17 mouse cellular contexts compared by ENCODE assay signal in genomic region chr13:56260344-56260780, GRCm38 (mm10). TPM values are rescaled to one million over a fixed set of nuclear protein-coding genes. Genes with fewer than 3 reads are reported as not detected.
DNase-seq lines count a peak whose midpoint lies in the region; ATAC-seq and TF ChIP-seq lines count a peak whose summit lies in the region.
"Had no signal": no experiment of that assay in that cellular context is flagged by ENCODE, and none has a peak within 500 bp of the region (broad histone marks: within the 10 kb centered on the region; RNA-seq: fewer than 3 reads in every experiment).

No protein-coding gene starts in this region.

- no peak for TF ChIP-seq POLR2A in ES-Bruce4 (IDR thresholded peaks at IDR 0.05; ENCODE audit: insufficient read depth, low read length)
- TF ChIP-seq POLR2A in brain, embryonic 14.5 days (IDR thresholded peaks at IDR 0.05; ENCODE audit: borderline replicate concordance, extremely low read depth, insufficient read depth, insufficient read length, poor library complexity, severe bottlenecking), result no peak

- peak; percentile 33 for ATAC-seq in forebrain, embryonic 14.5 days
- peak; percentile 49; the same call in 1 of the 2 replicates for ATAC-seq in midbrain, embryonic 13.5 days
- ATAC-seq: intestine, embryonic 15.5 days had no signal

- H3K4me1 ChIP-seq in ES-Bruce4 (ENCODE audit: control insufficient read depth, insufficient read depth, low read length), result no peaks in the 10 kb centered on the region
- H3K4me1 ChIP-seq in forebrain, embryonic 14.5 days (ENCODE audit: control insufficient read depth, insufficient read depth, low read length), result peaks cover 15% of the 10 kb centered on the region
- H3K4me1 ChIP-seq in midbrain, embryonic 13.5 days (replicated peaks), result peaks cover 57% of the 10 kb centered on the region
- H3K4me1 ChIP-seq: liver, embryonic 15.5 days had no signal

- H3K4me2 ChIP-seq in forebrain, embryonic 14.5 days (ENCODE audit: low read length), result peak overlapping the region; percentile 54; the same call in 1 of the 2 replicates
- peak overlapping the region; percentile 26 for H3K4me2 ChIP-seq in midbrain, embryonic 13.5 days (replicated peaks)
- H3K4me2 ChIP-seq: intestine, embryonic 15.5 days; liver, embryonic 15.5 days had no signal

- H3K27me3 ChIP-seq in ES-Bruce4 (ENCODE audit: control insufficient read depth, insufficient read depth, low read length, poor library complexity, severe bottlenecking), result peaks cover 18% of the 10 kb centered on the region
- peaks cover 39% of the 10 kb centered on the region for H3K27me3 ChIP-seq in forebrain, embryonic 14.5 days (replicated peaks; ENCODE audit: control insufficient read depth, insufficient read depth, low read length)
- peaks cover 96% of the 10 kb centered on the region for H3K27me3 ChIP-seq in midbrain, embryonic 13.5 days

- peak overlapping the region; percentile 5 for H3K4me3 ChIP-seq in ES-Bruce4 (ENCODE audit: low read depth, low read length)
- H3K4me3 ChIP-seq in forebrain, embryonic 14.5 days (ENCODE audit: low read depth, low read length), result no peak overlapping the region
- H3K4me3 ChIP-seq in midbrain, embryonic 13.5 days (replicated peaks), result no peak overlapping the region
- H3K4me3 ChIP-seq: erythroblast, embryonic 14.5 days; intestine, embryonic 15.5 days; layer of hippocampus, adult 2 months; liver, embryonic 15.5 days had no signal

- no peak for TF ChIP-seq CTCF in ES-Bruce4 (IDR thresholded peaks at IDR 0.05; ENCODE audit: low read depth, low read length)
- TF ChIP-seq CTCF in brain, embryonic 14.5 days (IDR thresholded peaks at IDR 0.05; ENCODE audit: borderline replicate concordance, extremely low read depth, insufficient read depth, insufficient read length), result no peak

- peak overlapping the region; percentile 55; the same call in 1 of the 2 replicates for H3K9ac ChIP-seq in ES-Bruce4 (ENCODE audit: low read depth, poor library complexity, severe bottlenecking)
- H3K9ac ChIP-seq in forebrain, embryonic 14.5 days (ENCODE audit: low read length), result no peak overlapping the region
- H3K9ac ChIP-seq in midbrain, embryonic 13.5 days (replicated peaks), result no peak overlapping the region
- H3K9ac ChIP-seq: intestine, embryonic 15.5 days; liver, embryonic 15.5 days had no signal

- no peaks in the 10 kb centered on the region for H3K9me3 ChIP-seq in ES-Bruce4 (replicated peaks; ENCODE audit: control insufficient read depth, insufficient read depth, low read length, poor library complexity, severe bottlenecking)
- H3K9me3 ChIP-seq in forebrain, embryonic 14.5 days (replicated peaks; ENCODE audit: control insufficient read depth, low read length), result no peaks in the 10 kb centered on the region
- H3K9me3 ChIP-seq in midbrain, embryonic 13.5 days, result no peaks in the 10 kb centered on the region
- H3K9me3 ChIP-seq: intestine, embryonic 15.5 days; liver, embryonic 15.5 days had no signal

- peak; percentile 72 for DNase-seq in brain, embryonic 14.5 days (ENCODE audit: low read depth)
- DNase-seq in forebrain, embryonic 14.5 days (ENCODE audit: low spot score), result peak; percentile 62
- no peak for DNase-seq in heart, adult 9 months (ENCODE audit: low spot score in 2 of 2)
- DNase-seq in gastrocnemius, adult 18-20 months (ENCODE audit: low spot score), result no peak
- DNase-seq in kidney, adult 8-10 months, result no peak
- DNase-seq: cerebellum, adult 9-10 months; gastrocnemius, postnatal 36 days had no signal

- peak; percentile 83 for TF ChIP-seq EP300 in ES-Bruce4 (IDR thresholded peaks at IDR 0.05; ENCODE audit: insufficient read depth, low read depth, low read length)

- H3K36me3 ChIP-seq in ES-Bruce4 (ENCODE audit: control insufficient read depth, insufficient read depth, low read length, poor library complexity, severe bottlenecking), result no peaks in the 10 kb centered on the region
- H3K36me3 ChIP-seq in forebrain, embryonic 14.5 days (ENCODE audit: control insufficient read depth, insufficient read depth, low read length), result no peaks in the 10 kb centered on the region
- no peaks in the 10 kb centered on the region for H3K36me3 ChIP-seq in midbrain, embryonic 13.5 days
- H3K36me3 ChIP-seq: intestine, embryonic 15.5 days; liver, embryonic 15.5 days had no signal

- under 1% methylated on average over 17 of the region's 17 CpGs for WGBS in forebrain, embryonic 14.5 days
- under 1% methylated on average over 17 of the region's 17 CpGs for WGBS in midbrain, embryonic 13.5 days

- no peak overlapping the region for H3K27ac ChIP-seq in ES-Bruce4 (ENCODE audit: insufficient read depth, low read length)
- no peak overlapping the region for H3K27ac ChIP-seq in forebrain, embryonic 14.5 days (ENCODE audit: low read depth, low read length)
- peak overlapping the region; percentile 46 for H3K27ac ChIP-seq in midbrain, embryonic 13.5 days
- H3K27ac ChIP-seq: intestine, embryonic 15.5 days; layer of hippocampus, adult 2 months; liver, embryonic 15.5 days; macrophage had no signal

RNA-seq across cellular contexts. Expression of gene Neurog1, which starts 8.4 kb away (rescaled TPM):
- polyA plus RNA-seq in ES-Bruce4 (2011; ENCODE audit: insufficient read depth, insufficient read length, low read depth, missing spikeins), result 0.36 TPM in 1 of 2 replicates, not detected in the other
- 10.1 and 17.1 TPM in 2 replicates for polyA plus RNA-seq in brain, embryonic 14.5 days (2012; rRNA removed)
- 3.4 and 4.3 TPM in 2 replicates for polyA plus RNA-seq in forebrain, embryonic 14.5 days (2014; fragmentation: Nextera tagmentation; extraction: Ambion mirVana)
- polyA plus RNA-seq in midbrain, embryonic 13.5 days (2015; fragmentation: Nextera tagmentation; extraction: Ambion mirVana), result 12.0 and 15.8 TPM in 2 replicates
- not detected for total RNA-seq in gastrocnemius, adult 18-20 months (2021)
- total RNA-seq: gastrocnemius, postnatal 36 days; left cerebral cortex, postnatal 36 days had no signal
- polyA plus RNA-seq: erythroblast, embryonic 14.5 days; heart, postnatal 0 days; intestine, embryonic 15.5 days; liver, embryonic 15.5 days; macrophage; small intestine, adult 2 months had no signal

RNA-seq across cellular contexts. Expression of gene Cxcl14, which starts 36.0 kb away (rescaled TPM):
- polyA plus RNA-seq in ES-Bruce4 (2011; ENCODE audit: insufficient read depth, insufficient read length, low read depth, missing spikeins), result 2.3 and 3.3 TPM in 2 replicates
- 30.1 and 35.9 TPM in 2 replicates for polyA plus RNA-seq in brain, embryonic 14.5 days (2012; rRNA removed)
- 8.1 and 10.8 TPM in 2 replicates for polyA plus RNA-seq in forebrain, embryonic 14.5 days (2014; fragmentation: Nextera tagmentation; extraction: Ambion mirVana)
- polyA plus RNA-seq in midbrain, embryonic 13.5 days (2015; fragmentation: Nextera tagmentation; extraction: Ambion mirVana), result 7.4 and 8.0 TPM in 2 replicates
- total RNA-seq in gastrocnemius, adult 18-20 months (2021), result 10 to 100 TPM; 39.5 to 54.4 TPM
- polyA plus RNA-seq: erythroblast, embryonic 14.5 days had no signal

Comparison
In these comparisons a context has a peak if more than half of its experiments do, and no peak if none do; other contexts are left out.
1. DNase-seq: peak in brain, embryonic 14.5 days (single experiment) and forebrain, embryonic 14.5 days (single experiment); none in heart, adult 9 months (0 of 2), gastrocnemius, adult 18-20 months (single experiment) and kidney, adult 8-10 months (0 of 2).